Mouse (Mus musculus) kidney, postnatal 0 days (tissue): ENCODE measurements around the gene Lamb2. TPM values are rescaled to one million over a fixed set of nuclear protein-coding genes. Genes with fewer than 3 reads are reported as not detected.

ENCODE experiments used
- ATAC-seq: fragments of 200-750 bp; cut with Nextera tagmentation; replicated peaks from 2 replicates; pipeline ENCODE4 v1.8.0; 2017; ENCODE audit warnings: low read depth, moderate number of reproducible peaks, moderate TSS enrichment, moderate library complexity; ENCODE audit not compliant: low FRiP score
- DNase-seq: peaks from one replicate; pipeline ENCODE4 v3.0.0-alpha.2; 2016; ENCODE audit warnings: low spot score
- H3K27ac ChIP-seq: fragments of 300-500 bp; sonication (generic); 2 replicates; pipeline ENCODE4 v1.5.1; 2014; ENCODE audit warnings: mild to moderate bottlenecking
- H3K27me3 ChIP-seq: fragments of 300-500 bp; sonication (generic); 2 replicates; pipeline ENCODE4 v1.6.1; 2014; ENCODE audit warnings: low read length, mixed read lengths; ENCODE audit not compliant: insufficient read depth
- H3K36me3 ChIP-seq: fragments of 300-500 bp; sonication (generic); 2 replicates; pipeline ENCODE4 v1.6.1; 2014; ENCODE audit warnings: low read length, mixed read lengths; ENCODE audit not compliant: insufficient read depth
- H3K4me1 ChIP-seq: fragments of 300-500 bp; sonication (generic); replicated peaks from 2 replicates; pipeline ENCODE4 v1.6.1; 2014; ENCODE audit warnings: antibody characterized with exemption, low read length, mixed read lengths; ENCODE audit not compliant: insufficient read depth
- H3K4me2 ChIP-seq: fragments of 300-500 bp; sonication (generic); 2 replicates; pipeline ENCODE4 v1.6.1; 2014; ENCODE audit warnings: mild to moderate bottlenecking, low read length, moderate library complexity, mixed read lengths
- H3K4me3 ChIP-seq: fragments of 300-500 bp; sonication (generic); replicated peaks from 2 replicates; pipeline ENCODE4 v1.5.1; 2014; ENCODE audit warnings: low read depth, low read length
- H3K9ac ChIP-seq: fragments of 300-500 bp; sonication (generic); 2 replicates; pipeline ENCODE4 v1.6.1; 2014; ENCODE audit warnings: low read depth, low read length
- H3K9me3 ChIP-seq: fragments of 300-500 bp; sonication (generic); replicated peaks from 2 replicates; pipeline ENCODE4 v1.6.1; 2016; ENCODE audit warnings: low read length, inconsistent platforms, mixed read lengths
- CTCF ChIP-seq: IDR thresholded peaks from 2 replicates; pipeline ENCODE4 v1.5.1; 2016; ENCODE audit warnings: antibody characterized with exemption, low read depth, mild to moderate bottlenecking, moderate library complexity
- WGBS: fragments of 180-500 bp; shearing (Covaris S2); extraction: QIAGEN DNeasy Blood & Tissue Kit; methylation state at CpG from one replicate; pipeline ENCODE4 v1.1.7; 2014; 5-methylcytosine and 5-hydroxymethylcytosine counted together
- polyA plus RNA-seq: library from polyadenylated mRNA; unstranded; fragments of >200 nt; fragmentation: Nextera tagmentation; extraction: Ambion mirVana; gene quantifications from 2 replicates; pipeline ENCODE4 v1.2.1, GENCODE M21; 2015

Lamb2 gene
- polyA plus RNA-seq, 1 experiment from 2014 or later = 35.6 TPM

- Histone ChIP-seq H3K9ac (no peak overlapping the region), H3K4me1 (no peaks in the 10 kb centered on the region), H3K4me3 (no peak overlapping the region), H3K4me2 (no peak overlapping the region), H3K36me3 (no peaks in the 10 kb centered on the region), H3K27me3 (no peaks in the 10 kb centered on the region), H3K9me3 (no peaks in the 10 kb centered on the region), H3K27ac (no peak overlapping the region)
- WGBS = 52% methylated on average over 9 of the region's 9 CpGs
- TF ChIP-seq CTCF = no peak
- DNase-seq = no peak
- no peak for ATAC-seq
Observed at GRCm38 (mm10) chr9:108445125-108445524, 34.4 kb upstream of the Lamb2 start.

DNA sequence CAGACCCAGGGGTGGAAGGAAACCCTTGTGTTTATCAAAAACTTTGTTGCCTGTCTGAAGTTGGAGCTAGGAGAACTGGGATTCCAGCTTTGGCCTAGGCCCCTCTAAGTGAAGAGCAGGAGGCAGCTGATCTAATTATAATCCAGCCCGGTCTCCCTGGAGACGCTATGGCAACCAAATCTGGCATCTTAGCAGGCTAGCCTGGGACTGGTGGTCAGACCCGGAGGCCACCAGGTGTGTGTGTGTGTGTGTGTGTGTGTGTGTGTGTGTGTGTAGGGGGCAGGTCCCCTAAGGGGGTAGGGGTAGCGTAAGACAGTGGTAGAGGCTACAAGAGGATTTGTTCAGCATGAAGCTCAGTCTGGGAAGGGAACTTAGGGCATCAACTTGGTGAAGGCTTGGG lies 29.7 kb upstream of the Lamb2 start:
- H3K27me3 ChIP-seq = no peaks in the 10 kb centered on the region
- no peak overlapping the region for H3K9ac ChIP-seq
- no peak overlapping the region for H3K27ac ChIP-seq
- no peak overlapping the region for H3K4me3 ChIP-seq
- ATAC-seq (no peak), DNase-seq (no peak)
- no peaks in the 10 kb centered on the region for H3K9me3 ChIP-seq
- no peak for TF ChIP-seq CTCF
- no peaks in the 10 kb centered on the region for H3K36me3 ChIP-seq
- H3K4me1 ChIP-seq = peaks cover 8% of the 10 kb centered on the region; the same call in 1 of the 2 replicates
- H3K4me2 ChIP-seq = no peak overlapping the region
- WGBS = 70% methylated on average over 4 of the region's 4 CpGs

DNA sequence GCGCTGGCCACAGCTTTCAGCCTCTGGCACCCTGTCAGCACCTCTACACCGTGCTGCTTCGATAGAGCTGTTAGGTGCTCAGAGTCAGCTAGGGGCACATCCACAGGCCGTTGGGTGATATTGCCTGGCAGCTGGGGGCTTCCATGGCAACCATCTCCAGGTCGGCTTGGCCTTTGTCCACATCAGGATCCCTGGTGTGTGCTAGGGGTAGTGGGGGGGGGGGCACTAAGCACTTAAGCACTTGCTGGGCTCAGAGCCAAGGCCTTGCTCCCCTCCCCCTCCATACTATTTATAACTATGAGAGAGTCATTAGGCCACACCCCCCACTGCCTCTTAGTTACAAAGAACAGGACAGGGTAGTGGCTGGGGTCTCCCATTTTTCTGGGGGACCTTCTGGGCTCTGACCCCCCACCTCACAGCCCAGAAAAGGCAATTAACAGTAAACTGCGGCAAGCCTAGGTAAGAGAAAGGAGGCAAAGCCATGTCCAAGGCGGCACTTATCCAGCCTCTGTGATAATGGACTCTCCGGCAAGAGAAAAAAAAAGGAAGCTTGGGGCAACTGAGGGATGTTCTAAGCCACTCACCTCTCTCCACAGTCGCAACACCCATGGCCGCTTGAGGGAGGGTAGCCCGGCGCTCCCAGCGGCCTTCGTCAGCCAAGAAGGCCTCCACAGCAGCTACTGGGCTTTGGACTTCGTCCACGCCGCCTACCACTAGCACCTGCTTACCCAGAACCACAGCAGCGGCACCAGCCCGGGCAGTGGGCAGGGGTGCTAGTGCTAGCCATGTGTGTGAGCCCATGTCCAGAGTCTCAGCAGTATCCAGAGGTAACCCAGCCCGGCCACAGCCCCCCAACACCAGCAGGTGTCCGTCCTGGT lies 29.0 kb upstream of the Lamb2 start:
- H3K27me3 ChIP-seq = no peaks in the 10 kb centered on the region
- no peaks in the 10 kb centered on the region for H3K36me3 ChIP-seq
- H3K4me2 ChIP-seq = peak overlapping the region; percentile 4; the same call in 1 of the 2 replicates
- no peaks in the 10 kb centered on the region for H3K9me3 ChIP-seq
- peak overlapping the region; percentile 18; the same call in 1 of the 2 replicates for H3K9ac ChIP-seq
- no peak overlapping the region for H3K4me3 ChIP-seq
- WGBS = 69% methylated on average over 21 of the region's 21 CpGs
- DNase-seq (no peak), ATAC-seq (peak; percentile 41; the same call in 1 of the 2 replicates)
- peaks cover 8% of the 10 kb centered on the region; the same call in 1 of the 2 replicates for H3K4me1 ChIP-seq
- H3K27ac ChIP-seq = peak overlapping the region; percentile 9; the same call in 1 of the 2 replicates
- no peak for TF ChIP-seq CTCF

- Histone ChIP-seq H3K4me2 (0 out of 2 replicates have a peak overlapping the region, but pooled peaks have one; percentile 4), H3K4me3 (no peak overlapping the region), H3K27me3 (no peaks in the 10 kb centered on the region), H3K27ac (no peak overlapping the region), H3K9me3 (no peaks in the 10 kb centered on the region), H3K36me3 (no peaks in the 10 kb centered on the region), H3K4me1 (peaks cover 8% of the 10 kb centered on the region; the same call in 1 of the 2 replicates), H3K9ac (peak overlapping the region; percentile 18; the same call in 1 of the 2 replicates)
- no peak for ATAC-seq
- TF ChIP-seq CTCF = no peak
- DNase-seq = no peak
- WGBS = 86% methylated on average over 6 of the region's 6 CpGs
Observed at GRCm38 (mm10) chr9:108451170-108451493, 28.4 kb upstream of the Lamb2 start.

DNA sequence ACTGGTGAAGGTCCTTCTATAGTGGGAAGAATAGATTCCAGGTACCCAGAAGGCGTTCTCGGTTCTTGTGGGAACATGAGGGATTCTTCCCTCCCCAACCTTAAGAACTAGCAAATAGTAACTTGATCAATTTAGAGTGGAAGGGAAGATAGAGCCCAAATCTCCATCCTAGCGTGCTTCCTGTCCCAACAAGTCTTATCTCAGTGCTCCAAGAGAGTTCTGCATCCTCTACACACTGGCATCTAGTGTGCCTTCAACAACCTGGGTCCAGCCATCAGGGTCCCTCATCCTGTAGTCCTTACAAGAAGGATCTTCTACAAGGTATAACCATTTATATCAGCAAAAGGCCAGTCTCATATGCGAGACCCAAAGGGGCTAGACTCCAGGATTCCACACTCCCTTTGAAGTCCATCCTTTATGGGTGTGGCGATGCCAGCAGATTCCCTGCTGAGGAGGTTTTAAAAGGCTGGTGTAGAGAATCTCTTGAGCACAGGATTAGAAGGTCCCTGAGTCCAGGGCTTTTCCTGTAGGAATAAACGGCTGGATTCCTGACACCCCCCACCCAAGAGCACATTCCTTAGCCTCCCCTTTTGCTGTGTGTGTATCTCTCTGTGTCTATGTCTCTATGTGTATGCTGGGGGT lies 27.9 kb upstream of the Lamb2 start:
- Histone ChIP-seq H3K27ac (peak overlapping the region; percentile 54), H3K4me1 (peaks cover 8% of the 10 kb centered on the region; the same call in 1 of the 2 replicates), H3K36me3 (no peaks in the 10 kb centered on the region), H3K9ac (peak overlapping the region; percentile 69), H3K9me3 (no peaks in the 10 kb centered on the region), H3K27me3 (no peaks in the 10 kb centered on the region), H3K4me2 (peak overlapping the region; percentile 95), H3K4me3 (peak overlapping the region; percentile 61)
- DNase-seq = no peak
- WGBS = 53% methylated on average over 6 of the region's 6 CpGs
- TF ChIP-seq CTCF = no peak
- no peak for ATAC-seq

GRCm38 (mm10) chr9:108452291-108452906 lies 27.1 kb upstream of the Lamb2 start:
- peak overlapping the region; percentile 61 for H3K4me3 ChIP-seq
- H3K27me3 ChIP-seq = no peaks in the 10 kb centered on the region
- H3K9me3 ChIP-seq = no peaks in the 10 kb centered on the region
- TF ChIP-seq CTCF = peak; percentile 94
- peaks cover 8% of the 10 kb centered on the region; the same call in 1 of the 2 replicates for H3K4me1 ChIP-seq
- peak; percentile 93 for DNase-seq
- no peaks in the 10 kb centered on the region for H3K36me3 ChIP-seq
- peak overlapping the region; percentile 69 for H3K9ac ChIP-seq
- under 1% methylated on average over 40 of the region's 40 CpGs for WGBS
- peak; percentile 85 for ATAC-seq
- H3K27ac ChIP-seq = peak overlapping the region; percentile 54
- H3K4me2 ChIP-seq = peak overlapping the region; percentile 95
